Mouse (Mus musculus) G1E (cell line): ENCODE measurements around the gene Kcnma1.

ENCODE experiments used
- CTCF ChIP-seq: IDR thresholded peaks from 2 replicates; pipeline ENCODE4 v1.5.1; 2012; ENCODE audit warnings: low read depth, low read length, inconsistent platforms, mixed read lengths
- GATA1 ChIP-seq: IDR thresholded peaks from 2 replicates; pipeline ENCODE4 v1.6.1; 2012; ENCODE audit warnings: borderline replicate concordance, low read length, inconsistent platforms, mixed read lengths
- POLR2AphosphoS5 ChIP-seq: IDR thresholded peaks from 2 replicates; pipeline ENCODE4 v1.6.1; 2012; ENCODE audit warnings: low read depth, low read length, inconsistent platforms; ENCODE audit not compliant: insufficient replicate concordance

DNA sequence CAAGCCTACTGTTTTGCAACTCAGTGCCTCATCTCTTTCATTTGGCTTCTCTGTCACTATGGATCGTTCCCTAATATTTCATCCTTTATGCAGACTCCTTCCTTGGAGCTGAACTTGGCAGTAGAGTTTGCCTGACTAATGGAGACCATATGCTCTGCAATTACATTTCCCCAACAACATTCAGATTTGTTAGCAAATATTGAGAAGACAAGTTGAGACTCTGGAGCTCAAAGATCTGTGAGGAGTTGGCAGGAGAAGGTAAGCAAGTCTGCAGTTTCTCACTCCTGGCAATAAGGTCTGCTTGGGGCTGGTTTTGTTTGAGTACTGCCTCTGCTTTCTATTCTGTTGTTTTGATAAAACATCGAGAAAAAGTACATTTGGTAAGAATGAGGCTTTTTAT is 723.7 kb downstream of the Kcnma1 start:
- TF ChIP-seq CTCF = no peak
- TF ChIP-seq GATA1 = no peak
- no peak for TF ChIP-seq POLR2AphosphoS5
